Mouse (Mus musculus) bone marrow, adult 2 months (tissue): ENCODE results near the gene Cth. TPM values are rescaled to one million over a fixed set of nuclear protein-coding genes. Genes with fewer than 3 reads are reported as not detected.

Experiments
- H3K27ac ChIP-seq: fragments of 200-500 bp; 2 replicates; pipeline ENCODE4 v1.5.1; 2012; ENCODE audit warnings: low read depth, mild to moderate bottlenecking, control low read depth, inconsistent platforms, low read length; ENCODE audit not compliant: control insufficient read depth, poor library complexity, insufficient read depth
- H3K4me1 ChIP-seq: fragments of 200-500 bp; 2 replicates; pipeline ENCODE4 v1.6.1; 2011; ENCODE audit warnings: low read length; ENCODE audit not compliant: control insufficient read depth, insufficient read depth
- H3K4me3 ChIP-seq: fragments of 200-500 bp; replicated peaks from 2 replicates; pipeline ENCODE3; 2011; ENCODE audit warnings: mild to moderate bottlenecking, low read depth, low read length, control low read depth; ENCODE audit not compliant: control insufficient read depth
- CTCF ChIP-seq: fragments of 200-500 bp; IDR thresholded peaks from 2 replicates; pipeline ENCODE4 v1.5.1; 2011; ENCODE audit warnings: low read length, control low read depth; ENCODE audit not compliant: control insufficient read depth, insufficient read depth
- POLR2A ChIP-seq: fragments of 200-500 bp; IDR thresholded peaks from 2 replicates; pipeline ENCODE4 v1.6.1; 2011; ENCODE audit warnings: low read depth, mild to moderate bottlenecking, control low read depth, low read length, borderline replicate concordance; ENCODE audit not compliant: control insufficient read depth
- WGBS: fragments of 180-500 bp; shearing (Covaris S2); methylation state at CpG from one replicate; pipeline ENCODE4 v1.1.7; 2018; 5-methylcytosine and 5-hydroxymethylcytosine counted together
- polyA plus RNA-seq: library from polyadenylated mRNA; stranded (reverse); fragments of >200 nt; gene quantifications from 2 replicates; pipeline ENCODE4 v1.2.4, GENCODE M21; 2011; ENCODE audit warnings: low replicate concordance; ENCODE audit not compliant: missing spikeins, insufficient read depth, insufficient read length

The Cth gene
- polyA plus RNA-seq = 23.4 TPM in 1 of 2 replicates, not detected in the other

GRCm38 (mm10) chr3:157924692-157925328, at the start of gene Cth:
Cth (minus strand) TSS chr3:157925077.
- WGBS = 1% methylated on average over 30 of the region's 30 CpGs

GRCm38 (mm10) chr3:157973236-157973635, 48.4 kb upstream of the Cth start:
- TF ChIP-seq CTCF (no peak), POLR2A (no peak)
- no peak overlapping the region for H3K4me3 ChIP-seq
- no peak overlapping the region for H3K27ac ChIP-seq
- no peaks in the 10 kb centered on the region for H3K4me1 ChIP-seq
- 96% methylated on average over 2 of the region's 2 CpGs for WGBS

More at GRCm38 (mm10) chr3:157924692-157925328, at the start of gene Cth:
- Histone ChIP-seq H3K4me1 (no peaks in the 10 kb centered on the region), H3K4me3 (peak within 1 kb of the TSS; percentile 27), H3K27ac (no peak within 1 kb of the TSS)
- TF ChIP-seq POLR2A (no peak), CTCF (no peak)

DNA sequence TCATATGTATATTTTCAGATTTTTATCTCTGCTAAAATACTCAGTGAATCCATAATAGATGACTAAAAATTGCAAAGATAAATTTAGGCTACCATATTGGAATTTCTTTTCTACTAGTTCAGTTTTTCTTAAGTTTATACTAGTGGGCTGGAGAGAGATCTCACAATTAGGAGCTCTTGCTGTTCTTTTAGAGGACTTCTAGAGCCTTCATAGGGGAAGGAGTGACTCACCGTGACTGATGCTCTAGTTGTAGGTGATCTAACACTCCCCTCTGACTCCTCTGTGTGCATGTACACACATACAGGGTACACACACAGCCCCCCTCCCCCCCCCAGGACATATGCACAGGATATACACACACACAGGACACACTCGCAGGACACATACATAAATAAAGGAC, 46.3 kb upstream of the Cth start:
- WGBS = 82% methylated on average over 2 of the region's 2 CpGs
- Histone ChIP-seq H3K4me3 (no peak overlapping the region), H3K4me1 (no peaks in the 10 kb centered on the region), H3K27ac (no peak overlapping the region)
- TF ChIP-seq POLR2A (no peak), CTCF (no peak)

DNA sequence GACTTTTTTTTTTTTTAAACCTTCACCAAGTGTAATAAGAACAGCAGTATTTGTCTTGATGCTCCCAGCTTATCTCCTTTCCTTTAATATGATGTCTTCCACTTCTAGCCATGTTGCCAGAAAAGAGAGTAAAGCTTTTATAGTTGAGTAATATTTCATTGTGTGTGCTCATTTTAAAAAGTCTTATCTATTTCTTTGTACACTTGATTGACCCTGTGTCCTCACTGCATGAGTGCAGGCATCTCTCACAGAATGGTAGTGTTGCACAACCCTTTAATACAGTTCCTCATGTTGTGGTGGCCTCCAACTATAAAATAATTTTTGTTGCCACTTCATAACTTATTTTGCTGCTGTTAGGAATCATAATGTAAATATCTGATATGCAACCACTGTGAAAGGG, 32.4 kb upstream of the Cth start:
- TF ChIP-seq POLR2A (no peak), CTCF (no peak)
- Histone ChIP-seq H3K4me1 (no peaks in the 10 kb centered on the region), H3K4me3 (no peak overlapping the region), H3K27ac (no peak overlapping the region)

- Histone ChIP-seq H3K4me3 (no peak overlapping the region), H3K27ac (no peak overlapping the region), H3K4me1 (no peaks in the 10 kb centered on the region)
- 85% methylated on average over 3 of the region's 3 CpGs for WGBS
- TF ChIP-seq CTCF (no peak), POLR2A (no peak)
These were observed 31.3 kb upstream of the Cth start for GRCm38 (mm10) chr3:157956201-157956600.

DNA sequence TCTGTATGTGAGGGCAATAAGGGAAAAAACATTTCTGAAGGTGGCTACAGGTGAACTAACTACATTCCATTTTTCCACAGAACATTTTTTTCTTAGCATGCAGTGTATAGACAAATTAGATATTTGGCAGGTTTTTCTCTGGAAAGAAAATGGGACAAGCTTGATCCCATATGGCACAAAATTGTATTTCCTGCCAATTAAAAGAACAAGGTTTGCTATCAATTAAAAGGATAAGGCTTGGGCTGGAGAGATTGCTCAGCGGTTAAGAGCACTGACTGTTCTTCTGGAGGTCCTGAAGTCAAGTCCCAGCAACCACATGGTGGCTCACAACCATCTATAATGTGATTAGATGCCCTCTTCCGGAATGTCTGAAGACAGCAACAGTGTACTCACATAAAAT, 30.6 kb upstream of the Cth start:
- TF ChIP-seq POLR2A (no peak), CTCF (no peak)
- WGBS = 82% methylated on average over 2 of the region's 2 CpGs
- no peak overlapping the region for H3K27ac ChIP-seq

GRCm38 (mm10) chr3:157952716-157953115, 27.8 kb upstream of the Cth start:
- TF ChIP-seq CTCF = no peak
- no peak for TF ChIP-seq POLR2A
- no peak overlapping the region for H3K4me3 ChIP-seq
- peaks cover 2% of the 10 kb centered on the region for H3K4me1 ChIP-seq
- WGBS = 90% methylated on average over 2 of the region's 2 CpGs
- no peak overlapping the region for H3K27ac ChIP-seq

More for the DNA sequence above, 30.6 kb upstream of the Cth start:
- H3K4me3 ChIP-seq = no peak overlapping the region
- H3K4me1 ChIP-seq = no peaks in the 10 kb centered on the region

- TF ChIP-seq POLR2A = no peak
- TF ChIP-seq CTCF = no peak
- Histone ChIP-seq H3K4me1 (peaks cover 2% of the 10 kb centered on the region), H3K27ac (peak overlapping the region; percentile 100), H3K4me3 (peak overlapping the region; percentile 100)
- WGBS = under 1% methylated on average over 93 of the region's 93 CpGs
These were observed 22.8 kb upstream of the Cth start for GRCm38 (mm10) chr3:157947383-157948280.
